16 mouse cellular contexts compared by ENCODE assay signal in the genomic region with DNA sequence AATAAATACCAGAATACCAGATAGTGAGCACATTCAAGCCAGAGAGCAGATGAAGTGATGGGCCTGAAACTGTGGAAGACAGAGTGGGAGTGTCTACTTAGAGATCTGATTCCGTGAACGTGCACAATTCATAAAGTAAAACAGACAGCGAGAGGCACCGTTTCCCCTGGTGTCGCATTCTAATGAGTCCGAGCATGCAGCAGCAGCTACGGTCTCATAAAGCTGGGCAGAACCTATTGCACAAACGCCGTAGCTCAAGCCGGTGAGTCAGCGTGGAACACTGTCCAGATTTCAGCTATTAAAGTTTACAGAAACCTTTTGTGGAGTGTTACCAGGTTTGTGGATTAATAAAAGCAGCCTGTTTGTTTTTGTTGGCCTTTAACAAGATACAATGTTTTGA. TPM values are rescaled to one million over a fixed set of nuclear protein-coding genes. Genes with fewer than 3 reads are reported as not detected.
DNase-seq lines count a peak whose midpoint lies in the region; ATAC-seq and TF ChIP-seq lines count a peak whose summit lies in the region.
"Had no signal": no experiment of that assay in that cellular context is flagged by ENCODE, and none has a peak within 500 bp of the region (broad histone marks: within the 10 kb centered on the region; RNA-seq: fewer than 3 reads in every experiment).

No protein-coding gene starts in this region.

- no peak for TF ChIP-seq CTCF in kidney, adult 2 months (conservative IDR thresholded peaks at IDR 0.05; ENCODE audit: insufficient read depth, insufficient read length, low read depth, low read length)
- TF ChIP-seq CTCF in midbrain, postnatal 0 days (IDR thresholded peaks at IDR 0.05): no peak

- H3K4me3 ChIP-seq in kidney, embryonic 16.5 days (ENCODE audit: low read length): no peak overlapping the region
- no peak overlapping the region for H3K4me3 ChIP-seq in kidney, adult 2 months (ENCODE audit: insufficient read depth, low read depth, low read length)
- no peak overlapping the region for H3K4me3 ChIP-seq in midbrain, postnatal 0 days (ENCODE audit: low read depth, low read length)
- no peak overlapping the region for H3K4me3 ChIP-seq in heart, embryonic 11.5 days (ENCODE audit: low read depth, low read length)
- H3K4me3 ChIP-seq: forebrain, embryonic 15.5 days had no signal

- ATAC-seq in kidney, embryonic 16.5 days (ENCODE audit: low FRiP score, low TSS enrichment): no peak
- ATAC-seq in midbrain, postnatal 0 days (ENCODE audit: low FRiP score): no peak
- ATAC-seq in heart, embryonic 11.5 days (replicated peaks; ENCODE audit: insufficient number of reproducible peaks, low FRiP score, low TSS enrichment): no peak
- ATAC-seq: forebrain, embryonic 15.5 days; inflammation-experienced regulatory T-cells, adult 6 months had no signal

- TF ChIP-seq POLR2A in kidney, adult 2 months (IDR thresholded peaks at IDR 0.05; ENCODE audit: low read depth, low read length): no peak

- H3K9ac ChIP-seq in kidney, embryonic 16.5 days (replicated peaks; ENCODE audit: low read length): no peak overlapping the region
- H3K9ac ChIP-seq in midbrain, postnatal 0 days (replicated peaks; ENCODE audit: low read length, poor library complexity, severe bottlenecking): no peak overlapping the region
- no peak overlapping the region for H3K9ac ChIP-seq in heart, embryonic 11.5 days (ENCODE audit: low read depth, low read length)
- H3K9ac ChIP-seq: forebrain, embryonic 15.5 days; liver, embryonic 14.5 days had no signal

- no peaks in the 10 kb centered on the region for H3K36me3 ChIP-seq in kidney, embryonic 16.5 days (ENCODE audit: insufficient read depth, low read length)
- no peaks in the 10 kb centered on the region for H3K36me3 ChIP-seq in kidney, adult 2 months (ENCODE audit: control insufficient read depth, insufficient read depth, low read length)
- no peaks in the 10 kb centered on the region for H3K36me3 ChIP-seq in midbrain, postnatal 0 days (ENCODE audit: insufficient read depth, low read length)
- no peaks in the 10 kb centered on the region for H3K36me3 ChIP-seq in heart, embryonic 11.5 days (ENCODE audit: control insufficient read depth, insufficient read depth, low read length)
- H3K36me3 ChIP-seq: forebrain, embryonic 15.5 days; G1E had no signal

- WGBS in kidney, embryonic 16.5 days: 23% methylated on average over 11 of the region's 11 CpGs
- 35% methylated on average over 11 of the region's 11 CpGs for WGBS in kidney, adult 2 months
- 27% methylated on average over 11 of the region's 11 CpGs for WGBS in midbrain, postnatal 0 days
- WGBS in heart, embryonic 11.5 days (ENCODE audit: insufficient replicate concordance): 73% methylated on average over 11 of the region's 11 CpGs

- H3K9me3 ChIP-seq in kidney, embryonic 16.5 days (ENCODE audit: low read length): no peaks in the 10 kb centered on the region
- H3K9me3 ChIP-seq in midbrain, postnatal 0 days (ENCODE audit: low read length): no peaks in the 10 kb centered on the region
- H3K9me3 ChIP-seq in heart, embryonic 11.5 days (replicated peaks; ENCODE audit: control insufficient read depth, low read length): no peaks in the 10 kb centered on the region
- H3K9me3 ChIP-seq: forebrain, embryonic 15.5 days had no signal

- DNase-seq in kidney, adult 2 months: no peak
- peak; percentile 70 for DNase-seq in MN1 (ENCODE audit: low spot score)
- DNase-seq in fat pad, adult 2 months (ENCODE audit: extremely low read depth, low read depth, low spot score): peak; percentile 19
- DNase-seq in midbrain, postnatal 0 days (ENCODE audit: low spot score): no peak
- no peak for DNase-seq in layer of hippocampus, postnatal 25 days (ENCODE audit: extremely low spot score in 1 of 2, low spot score in 1 of 2)
- DNase-seq in right cerebral cortex, postnatal 4 days: no peak
- DNase-seq: right cerebral cortex, postnatal 14 days had no signal

- no peak overlapping the region for H3K27ac ChIP-seq in kidney, embryonic 16.5 days (ENCODE audit: low read length)
- no peak overlapping the region for H3K27ac ChIP-seq in kidney, adult 2 months (ENCODE audit: insufficient read depth, low read depth, low read length)
- no peak overlapping the region for H3K27ac ChIP-seq in midbrain, postnatal 0 days (ENCODE audit: low read depth, low read length)
- H3K27ac ChIP-seq in heart, embryonic 11.5 days (ENCODE audit: low read depth, low read length): no peak overlapping the region
- H3K27ac ChIP-seq: forebrain, embryonic 15.5 days; liver, embryonic 14.5 days had no signal

- H3K4me2 ChIP-seq in kidney, embryonic 16.5 days (replicated peaks; ENCODE audit: low read depth, low read length): peak overlapping the region; percentile 13; the same call in 1 of the 2 replicates
- peak overlapping the region; percentile 3; the same call in 1 of the 2 replicates for H3K4me2 ChIP-seq in midbrain, postnatal 0 days (ENCODE audit: low read depth, low read length, poor library complexity, severe bottlenecking)
- no peak overlapping the region for H3K4me2 ChIP-seq in heart, embryonic 11.5 days
- H3K4me2 ChIP-seq: forebrain, embryonic 15.5 days had no signal

- peaks cover under 1% of the 10 kb centered on the region; the same call in 1 of the 2 replicates for H3K4me1 ChIP-seq in kidney, embryonic 16.5 days (ENCODE audit: insufficient read depth, low read length)
- H3K4me1 ChIP-seq in kidney, adult 2 months (ENCODE audit: control insufficient read depth, insufficient read depth, low read length): no peaks in the 10 kb centered on the region
- no peaks in the 10 kb centered on the region for H3K4me1 ChIP-seq in midbrain, postnatal 0 days (ENCODE audit: insufficient read depth, low read length)
- no peaks in the 10 kb centered on the region for H3K4me1 ChIP-seq in heart, embryonic 11.5 days (ENCODE audit: control insufficient read depth, insufficient read depth, low read length)

- peaks cover 16% of the 10 kb centered on the region for H3K27me3 ChIP-seq in kidney, embryonic 16.5 days (ENCODE audit: insufficient read depth, low read length)
- H3K27me3 ChIP-seq in kidney, adult 2 months (replicated peaks; ENCODE audit: control insufficient read depth, insufficient read depth, low read length): peaks cover 3% of the 10 kb centered on the region; the same call in 1 of the 2 replicates
- H3K27me3 ChIP-seq in midbrain, postnatal 0 days (ENCODE audit: insufficient read depth, low read length): no peaks in the 10 kb centered on the region; the same call in none of the 2 replicates
- peaks cover 12% of the 10 kb centered on the region for H3K27me3 ChIP-seq in heart, embryonic 11.5 days (ENCODE audit: control insufficient read depth, insufficient read depth, low read length)

RNA-seq across cellular contexts. Expression of a gene that starts 5.6 kb away (rescaled TPM):
- polyA plus RNA-seq in kidney, embryonic 16.5 days (2015; fragmentation: Nextera tagmentation; extraction: Ambion mirVana): 7.3 and 7.8 TPM in 2 replicates
- 0.58 and 0.97 TPM in 2 replicates for polyA plus RNA-seq in kidney, adult 2 months (2012; rRNA removed)
- total RNA-seq in midbrain, postnatal 0 days (2014; rRNA removed): 3.0 and 6.0 TPM in 2 replicates
- polyA plus RNA-seq in midbrain, postnatal 0 days (2015; fragmentation: Nextera tagmentation; extraction: Ambion mirVana): 1.5 and 1.8 TPM in 2 replicates
- total RNA-seq in layer of hippocampus, postnatal 25 days (2021): 1 to 10 TPM; 1.8 to 2.9 TPM
- 0.62 and 0.66 TPM in 2 replicates for polyA plus RNA-seq in heart, embryonic 11.5 days (2014; fragmentation: Nextera tagmentation; extraction: Ambion mirVana)
- total RNA-seq: heart, adult 8-10 months had no signal
- polyA plus RNA-seq: G1E had no signal

RNA-seq across cellular contexts. Expression of a gene that starts 23.4 kb away (rescaled TPM):
- not detected in 2 replicates for polyA plus RNA-seq in kidney, embryonic 16.5 days (2015; fragmentation: Nextera tagmentation; extraction: Ambion mirVana)
- not detected in 2 replicates for polyA plus RNA-seq in kidney, adult 2 months (2012; rRNA removed)
- total RNA-seq in midbrain, postnatal 0 days (2014; rRNA removed): 0.85 TPM in 1 of 2 replicates, not detected in the other
- 1.5 and 2.1 TPM in 2 replicates for polyA plus RNA-seq in midbrain, postnatal 0 days (2015; fragmentation: Nextera tagmentation; extraction: Ambion mirVana)
- under 1 TPM; 0.54 to 0.75 TPM for total RNA-seq in layer of hippocampus, postnatal 25 days (2021)
- not detected in 2 replicates for polyA plus RNA-seq in heart, embryonic 11.5 days (2014; fragmentation: Nextera tagmentation; extraction: Ambion mirVana)
- total RNA-seq: adrenal gland, postnatal 4 days; common myeloid progenitor, adult 5-6 weeks; G1E; heart, adult 8-10 months had no signal
- polyA plus RNA-seq: forebrain, embryonic 15.5 days; G1E; inflammation-experienced regulatory T-cells, adult 6 months; liver, embryonic 14.5 days had no signal

Comparison
In these comparisons a context has a peak if more than half of its experiments do, and no peak if none do; other contexts are left out.
1. DNase-seq: peak in MN1 (single experiment) and fat pad, adult 2 months (single experiment); none in kidney, adult 2 months (single experiment), midbrain, postnatal 0 days (single experiment), layer of hippocampus, postnatal 25 days (0 of 2) and right cerebral cortex, postnatal 4 days (single experiment).